Comparison of ENCODE assay signal across 7 mouse cellular contexts in the genomic region with DNA sequence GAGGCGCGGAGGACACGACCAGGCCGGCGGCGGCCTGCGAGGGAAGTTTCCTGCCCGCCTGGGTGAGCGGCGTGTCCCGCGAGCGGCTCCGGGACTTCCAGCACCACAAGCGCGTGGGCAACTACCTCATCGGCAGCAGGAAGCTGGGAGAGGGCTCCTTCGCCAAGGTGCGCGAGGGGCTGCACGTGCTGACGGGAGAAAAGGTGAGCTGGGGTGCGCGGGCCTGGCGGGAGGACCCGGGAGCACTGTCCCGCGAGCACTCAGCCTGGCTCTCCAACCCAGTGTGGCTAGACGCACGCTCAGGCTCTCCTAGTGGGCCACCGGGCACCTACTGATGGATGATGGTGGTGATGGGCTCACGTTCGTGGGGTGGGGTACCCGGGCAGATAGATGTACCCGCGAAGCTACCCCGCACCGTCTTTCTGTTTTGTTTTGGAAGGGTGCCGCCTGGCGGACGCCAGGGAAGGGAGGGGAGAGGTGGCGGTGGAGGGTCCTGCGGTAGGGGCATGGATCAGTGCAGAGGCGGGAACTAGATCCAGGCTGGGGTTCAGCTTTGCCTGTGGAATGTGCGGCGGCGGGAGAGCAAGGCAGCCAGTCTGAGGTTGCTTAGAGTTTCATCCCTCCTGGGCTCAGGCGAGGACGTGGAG. TPM values are rescaled to one million over a fixed set of nuclear protein-coding genes. Genes with fewer than 3 reads are reported as not detected.
DNase-seq lines count a peak whose midpoint lies in the region; ATAC-seq and TF ChIP-seq lines count a peak whose summit lies in the region.

No protein-coding gene starts in this region.

- H3K36me3 ChIP-seq in ES-E14 (ENCODE audit: control insufficient read depth, insufficient read depth, low read length, poor library complexity, severe bottlenecking), result peaks cover 11% of the 10 kb centered on the region; the same call in 1 of the 2 replicates
- peaks cover 17% of the 10 kb centered on the region for H3K36me3 ChIP-seq in forebrain, embryonic 12.5 days (replicated peaks)
- 0 out of 2 replicates have a peak, but pooled peaks cover 10% of the 10 kb centered on the region for H3K36me3 ChIP-seq in hindbrain, embryonic 11.5 days (ENCODE audit: control insufficient read depth, insufficient read depth, low read length)
- peaks cover 9% of the 10 kb centered on the region; the same call in 1 of the 2 replicates for H3K36me3 ChIP-seq in limb, embryonic 11.5 days (ENCODE audit: control insufficient read depth, insufficient read depth, low read length)
- H3K36me3 ChIP-seq in midbrain, embryonic 13.5 days, result peaks cover 12% of the 10 kb centered on the region
- H3K36me3 ChIP-seq in stomach, embryonic 16.5 days (ENCODE audit: control insufficient read depth, insufficient read depth, low read length), result no peaks in the 10 kb centered on the region; the same call in 1 of the 2 replicates

- peaks cover 3 to 9% of the 10 kb centered on the region in 2 experiments; a peak in 3 of 4 replicates for H3K4me1 ChIP-seq in ES-E14 (ENCODE audit: control insufficient read depth in 2 of 2, insufficient read depth in 2 of 2, low read length in 2 of 2, poor library complexity in 1 of 2)
- peaks cover 40% of the 10 kb centered on the region for H3K4me1 ChIP-seq in forebrain, embryonic 12.5 days
- H3K4me1 ChIP-seq in hindbrain, embryonic 11.5 days (replicated peaks; ENCODE audit: control insufficient read depth, insufficient read depth, low read length), result peaks cover 16% of the 10 kb centered on the region
- H3K4me1 ChIP-seq in limb, embryonic 11.5 days (ENCODE audit: control insufficient read depth, insufficient read depth, low read length), result peaks cover 19% of the 10 kb centered on the region
- peaks cover 47% of the 10 kb centered on the region for H3K4me1 ChIP-seq in midbrain, embryonic 13.5 days (replicated peaks)
- H3K4me1 ChIP-seq in stomach, embryonic 16.5 days (ENCODE audit: control insufficient read depth, insufficient read depth, low read length), result peaks cover 44% of the 10 kb centered on the region

- H3K27ac ChIP-seq in ES-E14 (ENCODE audit: insufficient read depth, low read depth, low read length, poor library complexity, severe bottlenecking), result peak overlapping the region; percentile 46
- H3K27ac ChIP-seq in forebrain, embryonic 12.5 days, result peak overlapping the region; percentile 99
- H3K27ac ChIP-seq in hindbrain, embryonic 11.5 days (ENCODE audit: low read depth, low read length), result peak overlapping the region; percentile 94
- H3K27ac ChIP-seq in limb, embryonic 11.5 days (replicated peaks; ENCODE audit: low read depth, low read length), result peak overlapping the region; percentile 98
- H3K27ac ChIP-seq in midbrain, embryonic 13.5 days, result peak overlapping the region; percentile 95
- H3K27ac ChIP-seq in stomach, embryonic 16.5 days (ENCODE audit: low read length), result peak overlapping the region; percentile 92

- H3K4me3 ChIP-seq in ES-E14 (ENCODE audit: insufficient read depth in 1 of 2, low read depth in 1 of 2, low read length in 2 of 2, poor library complexity in 1 of 2, severe bottlenecking in 1 of 2), result peak overlapping the region; percentile 78 to 90
- H3K4me3 ChIP-seq in forebrain, embryonic 12.5 days (replicated peaks), result peak overlapping the region; percentile 89
- peak overlapping the region; percentile 82 for H3K4me3 ChIP-seq in hindbrain, embryonic 11.5 days (ENCODE audit: low read depth, low read length)
- peak overlapping the region; percentile 96 for H3K4me3 ChIP-seq in limb, embryonic 11.5 days (ENCODE audit: low read depth, low read length)
- peak overlapping the region; percentile 86 for H3K4me3 ChIP-seq in midbrain, embryonic 13.5 days (replicated peaks)
- peak overlapping the region; percentile 65 for H3K4me3 ChIP-seq in stomach, embryonic 16.5 days (replicated peaks; ENCODE audit: low read length)

- no peaks in the 10 kb centered on the region for H3K9me3 ChIP-seq in ES-E14 (ENCODE audit: control insufficient read depth, insufficient read depth, low read depth, low read length)
- H3K9me3 ChIP-seq in forebrain, embryonic 12.5 days, result peaks cover 5% of the 10 kb centered on the region; the same call in 1 of the 2 replicates
- no peaks in the 10 kb centered on the region; the same call in 1 of the 2 replicates for H3K9me3 ChIP-seq in hindbrain, embryonic 11.5 days (ENCODE audit: control insufficient read depth, low read length)
- no peaks in the 10 kb centered on the region for H3K9me3 ChIP-seq in limb, embryonic 11.5 days (ENCODE audit: control insufficient read depth, low read length)
- no peaks in the 10 kb centered on the region for H3K9me3 ChIP-seq in midbrain, embryonic 13.5 days
- H3K9me3 ChIP-seq in stomach, embryonic 16.5 days (replicated peaks; ENCODE audit: control insufficient read depth, low read length), result no peaks in the 10 kb centered on the region

- in situ Hi-C loops in ES-E14 (cut with MboI; ENCODE audit: low sequenced_read_pairs in 2 of 2, unreplicated experiment in 2 of 2), result no loop called here

- H3K4me2 ChIP-seq in forebrain, embryonic 12.5 days, result peak overlapping the region; percentile 74
- peak overlapping the region; percentile 68 for H3K4me2 ChIP-seq in hindbrain, embryonic 11.5 days (replicated peaks; ENCODE audit: low read depth, low read length)
- peak overlapping the region; percentile 95 for H3K4me2 ChIP-seq in limb, embryonic 11.5 days (ENCODE audit: low read depth, severe bottlenecking)
- peak overlapping the region; percentile 84 for H3K4me2 ChIP-seq in midbrain, embryonic 13.5 days (replicated peaks)
- H3K4me2 ChIP-seq in stomach, embryonic 16.5 days (ENCODE audit: low read depth, low read length), result peak overlapping the region; percentile 69

- peak; percentile 60 for DNase-seq in ES-E14 (ENCODE audit: low read depth, low spot score)
- peak; percentile 45 for DNase-seq in adrenal gland, postnatal 25 days
- DNase-seq in hindbrain, embryonic 11.5 days (ENCODE audit: low spot score), result peak; percentile 81
- DNase-seq in limb, embryonic 11.5 days (ENCODE audit: low spot score), result peak; percentile 85

- 1% methylated on average over 46 of the region's 49 CpGs for WGBS in forebrain, embryonic 12.5 days
- under 1% methylated on average over 49 of the region's 49 CpGs for WGBS in hindbrain, embryonic 11.5 days
- WGBS in limb, embryonic 11.5 days, result under 1% methylated on average over 48 of the region's 49 CpGs
- WGBS in midbrain, embryonic 13.5 days, result under 1% methylated on average over 49 of the region's 49 CpGs
- under 1% methylated on average over 49 of the region's 49 CpGs for WGBS in stomach, embryonic 16.5 days

- ATAC-seq in forebrain, embryonic 12.5 days (ENCODE audit: low FRiP score), result peak; percentile 68
- ATAC-seq in hindbrain, embryonic 11.5 days (ENCODE audit: low FRiP score), result peak; percentile 70
- ATAC-seq in limb, embryonic 11.5 days (ENCODE audit: insufficient number of reproducible peaks, low FRiP score, low TSS enrichment, low read depth), result peak; percentile 66
- ATAC-seq in midbrain, embryonic 13.5 days, result peak; percentile 66
- ATAC-seq in stomach, embryonic 16.5 days (ENCODE audit: insufficient read depth, low FRiP score), result peak; percentile 35

- H3K27me3 ChIP-seq in forebrain, embryonic 12.5 days, result peaks cover 16% of the 10 kb centered on the region; the same call in 1 of the 2 replicates
- no peaks in the 10 kb centered on the region for H3K27me3 ChIP-seq in hindbrain, embryonic 11.5 days (ENCODE audit: control insufficient read depth, insufficient read depth, low read length)
- H3K27me3 ChIP-seq in limb, embryonic 11.5 days (ENCODE audit: control insufficient read depth, insufficient read depth, low read length), result no peaks in the 10 kb centered on the region
- H3K27me3 ChIP-seq in midbrain, embryonic 13.5 days, result peaks cover 26% of the 10 kb centered on the region
- peaks cover 4% of the 10 kb centered on the region; the same call in 1 of the 2 replicates for H3K27me3 ChIP-seq in stomach, embryonic 16.5 days (ENCODE audit: control insufficient read depth, insufficient read depth, low read length)

- H3K9ac ChIP-seq in ES-E14 (ENCODE audit: insufficient read depth, low read depth, low read length, poor library complexity, severe bottlenecking), result peak overlapping the region; percentile 91
- peak overlapping the region; percentile 96 for H3K9ac ChIP-seq in forebrain, embryonic 12.5 days
- peak overlapping the region; percentile 95 for H3K9ac ChIP-seq in hindbrain, embryonic 11.5 days (ENCODE audit: low read depth, low read length)
- peak overlapping the region; percentile 97 for H3K9ac ChIP-seq in limb, embryonic 11.5 days (ENCODE audit: low read length)
- H3K9ac ChIP-seq in midbrain, embryonic 13.5 days (replicated peaks), result peak overlapping the region; percentile 97
- peak overlapping the region; percentile 78 for H3K9ac ChIP-seq in stomach, embryonic 16.5 days (ENCODE audit: low read length)

TF ChIP-seq in ES-E14, 5 proteins besides CTCF, POLR2A, EP300 and RAD21:
- no peak for TF ChIP-seq CHD2 (IDR thresholded peaks at IDR 0.05; ENCODE audit: low read depth, low read length)
- no peak for TF ChIP-seq HCFC1 (IDR thresholded peaks at IDR 0.05; ENCODE audit: borderline replicate concordance, insufficient read depth, low read length)
- TF ChIP-seq ZNF384 (IDR thresholded peaks at IDR 0.05; ENCODE audit: low read depth, low read length), result no peak
- TF ChIP-seq MAFK (IDR thresholded peaks at IDR 0.05; ENCODE audit: insufficient read depth, low read depth, low read length), result no peak
- no peak for TF ChIP-seq ZC3H11A (IDR thresholded peaks at IDR 0.05; ENCODE audit: borderline replicate concordance, low read depth, low read length)

RNA-seq across cellular contexts. Expression of a gene that starts 0.8 kb away (rescaled TPM):
- total RNA-seq in ES-E14 (2012; rRNA removed), result 9.0 and 9.2 TPM in 2 replicates
- 5.9 and 6.3 TPM in 2 replicates for total RNA-seq in adrenal gland, postnatal 25 days (2021)
- polyA plus RNA-seq in forebrain, embryonic 12.5 days (2016; fragmentation: Nextera tagmentation; extraction: Ambion mirVana), result 16.6 and 17.9 TPM in 2 replicates
- 11.0 and 13.1 TPM in 2 replicates for polyA plus RNA-seq in hindbrain, embryonic 11.5 days (2014; fragmentation: Nextera tagmentation; extraction: Ambion mirVana)
- 19.0 and 22.7 TPM in 2 replicates for polyA plus RNA-seq in limb, embryonic 11.5 days (2014; fragmentation: Nextera tagmentation; extraction: Ambion mirVana)
- polyA plus RNA-seq in midbrain, embryonic 13.5 days (2015; fragmentation: Nextera tagmentation; extraction: Ambion mirVana), result 6.5 and 8.5 TPM in 2 replicates
- polyA plus RNA-seq in stomach, embryonic 16.5 days (2015; fragmentation: Nextera tagmentation; extraction: Ambion mirVana), result 5.6 and 6.0 TPM in 2 replicates

Comparison
In these comparisons a context has a peak if more than half of its experiments do, and no peak if none do; other contexts are left out.
1. Peak in every context shown above with its lines: DNase-seq, ATAC-seq, H3K4me3 ChIP-seq and H3K27ac ChIP-seq.
2. H3K27ac ChIP-seq: peak in every context shown above with its lines; median percentile 99 in forebrain, embryonic 12.5 days; 98 in limb, embryonic 11.5 days; 95 in midbrain, embryonic 13.5 days; 94 in hindbrain, embryonic 11.5 days; 92 in stomach, embryonic 16.5 days; 46 in ES-E14.